Mouse (Mus musculus) myocyte (in vitro differentiated cells): ENCODE measurements around the gene Copg1.

Experiments
- CEBPB ChIP-seq: IDR thresholded peaks from 2 replicates; pipeline ENCODE4 v1.6.1; 2011; ENCODE audit warnings: mild to moderate bottlenecking, moderate library complexity; ENCODE audit not compliant: poor library complexity, insufficient read depth, severe bottlenecking
- E2F4 ChIP-seq: IDR thresholded peaks from one replicate; pipeline ENCODE4 v1.6.1; 2011; ENCODE audit warnings: mild to moderate bottlenecking, control low read depth, moderate library complexity; ENCODE audit not compliant: insufficient read depth
- MAX ChIP-seq: IDR thresholded peaks from one replicate; pipeline ENCODE4 v1.6.1; 2011; ENCODE audit warnings: low read depth, mild to moderate bottlenecking, control low read depth
- MYOD1 ChIP-seq, 3 experiments: IDR thresholded peaks; one replicate each; pipeline ENCODE4 v1.6.1; 2011; ENCODE audit warnings: control low read depth in 2 of 3, low read depth in 2 of 3, mild to moderate bottlenecking in 2 of 3, moderate library complexity in 1 of 3; ENCODE audit not compliant: insufficient read length in 2 of 3, control insufficient read depth in 1 of 3
- POLR2A ChIP-seq: IDR thresholded peaks from one replicate; pipeline ENCODE4 v1.6.1; 2011; ENCODE audit warnings: low read depth, mild to moderate bottlenecking, control low read depth, moderate library complexity; ENCODE audit not compliant: insufficient read length
- REST ChIP-seq: IDR thresholded peaks from one replicate; pipeline ENCODE4 v1.6.1; 2011; ENCODE audit warnings: mild to moderate bottlenecking, control low read depth, moderate library complexity; ENCODE audit not compliant: insufficient read depth, insufficient read length
- SRF ChIP-seq: IDR thresholded peaks from one replicate; pipeline ENCODE4 v1.6.1; 2011; ENCODE audit warnings: low read depth; ENCODE audit not compliant: control insufficient read depth, insufficient read length
- TCF12 ChIP-seq: IDR thresholded peaks from one replicate; pipeline ENCODE4 v1.6.1; 2011; ENCODE audit warnings: mild to moderate bottlenecking, control low read depth; ENCODE audit not compliant: poor library complexity, insufficient read depth, severe bottlenecking
- USF1 ChIP-seq: IDR thresholded peaks from one replicate; pipeline ENCODE4 v1.6.1; 2011; ENCODE audit warnings: low read depth, mild to moderate bottlenecking, control low read depth, moderate library complexity

- TF ChIP-seq USF1, result no peak
- TF ChIP-seq MAX, result no peak
- TF ChIP-seq POLR2A, result no peak
- no peak for TF ChIP-seq REST
- TF ChIP-seq E2F4, result no peak
- TF ChIP-seq MYOD1 (IDR thresholded peaks at IDR 0.05; ENCODE audit: control insufficient read depth in 1 of 3, insufficient read length in 2 of 3, low read depth in 2 of 3), result no peak
- no peak for TF ChIP-seq SRF
- no peak for TF ChIP-seq TCF12
- no peak for TF ChIP-seq CEBPB
Observed at GRCm38 (mm10) chr6:87938941-87939340, 51.3 kb downstream of the Copg1 start.
